Mouse (Mus musculus): ENCODE data around the gene Cxcl10.

DNA sequence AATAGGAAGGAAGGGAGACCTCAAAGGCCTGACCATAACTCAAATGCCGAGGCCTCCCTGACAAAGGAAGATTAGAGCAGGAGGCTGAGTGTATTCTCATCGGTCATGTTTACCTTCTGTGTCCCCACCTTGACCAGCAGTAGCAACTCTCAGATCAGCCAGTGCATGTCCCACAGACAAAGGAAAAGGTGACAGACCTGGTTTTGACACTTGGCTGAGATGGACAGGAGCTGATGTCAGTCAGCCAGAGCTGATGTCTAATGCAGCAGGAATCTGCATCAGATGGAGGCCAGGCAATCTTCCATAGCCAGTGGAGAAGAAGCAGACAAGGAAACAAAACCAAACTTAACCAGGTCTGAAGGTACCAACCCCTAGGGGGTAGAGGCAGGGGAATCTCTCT is 23.9 kb upstream of the Cxcl10 start:
- no peak for TF ChIP-seq CTCF (IDR thresholded peaks at IDR 0.05; ENCODE audit: low read depth)
- no peak for TF ChIP-seq EP300 (optimal IDR thresholded peaks at IDR 0.05)

All from stomach, postnatal 0 days (tissue).